Mouse (Mus musculus): ENCODE results near the gene Gm14137.

DNA sequence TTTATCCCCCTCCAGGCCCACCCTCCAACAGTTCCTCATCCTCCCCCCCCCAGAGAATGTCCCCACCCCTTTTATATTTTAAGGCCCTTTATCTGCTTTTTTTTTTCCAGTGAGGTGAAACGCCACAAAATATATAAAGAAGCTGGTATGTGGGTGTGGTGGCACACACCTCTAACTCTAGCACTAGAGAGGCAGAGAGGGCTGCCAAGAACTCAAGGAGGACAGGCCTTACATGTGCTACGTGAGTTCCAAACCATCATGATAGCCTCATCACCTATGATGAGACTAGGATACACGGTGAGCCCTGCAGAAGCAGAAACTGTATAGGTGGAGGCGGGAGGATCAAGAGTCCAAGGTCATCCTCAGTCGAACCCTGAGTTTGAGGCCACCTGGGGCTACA is 16.7 kb downstream of the Gm14137 start:
- TF ChIP-seq CTCF (IDR thresholded peaks at IDR 0.05; ENCODE audit: low read depth, low read length) (no peak), EP300 (IDR thresholded peaks at IDR 0.05; ENCODE audit: insufficient read depth, low read depth, low read length) (no peak)
